Mouse (Mus musculus) ES-E14 (cell line): ENCODE results near the gene Diras1. TPM values are rescaled to one million over a fixed set of nuclear protein-coding genes. Genes with fewer than 3 reads are reported as not detected.

Source experiments
- DNase-seq: peaks from one replicate; pipeline ENCODE4 v3.0.0-alpha.2; 2013; ENCODE audit warnings: low read depth, low spot score
- H3K27ac ChIP-seq: 2 replicates; pipeline ENCODE4 v1.5.1; 2012; ENCODE audit warnings: low read depth, mild to moderate bottlenecking, low read length, moderate library complexity, mixed read lengths; ENCODE audit not compliant: poor library complexity, insufficient read depth, severe bottlenecking
- H3K36me3 ChIP-seq: 2 replicates; pipeline ENCODE4 v1.6.1; 2012; ENCODE audit warnings: mild to moderate bottlenecking, low read length, moderate library complexity, mixed read lengths; ENCODE audit not compliant: control insufficient read depth, poor library complexity, insufficient read depth, severe bottlenecking
- H3K4me1 ChIP-seq, 2 experiments: fragments of 150-350 bp in 1 of 2; sonication (generic) in 1 of 2; 2 replicates each; pipeline ENCODE4 v1.6.1; 2012; ENCODE audit warnings: low read length in 2 of 2, mild to moderate bottlenecking in 1 of 2, mixed read lengths in 1 of 2; ENCODE audit not compliant: control insufficient read depth in 2 of 2, insufficient read depth in 2 of 2, poor library complexity in 1 of 2
- H3K4me3 ChIP-seq, 2 experiments: fragments of 150-350 bp in 1 of 2; sonication (generic) in 1 of 2; 2 replicates each; pipeline ENCODE4 v1.5.1; 2012; ENCODE audit warnings: low read length in 2 of 2, low read depth in 1 of 2, mild to moderate bottlenecking in 1 of 2, mixed read lengths in 1 of 2; ENCODE audit not compliant: insufficient read depth in 1 of 2, poor library complexity in 1 of 2, severe bottlenecking in 1 of 2
- H3K9ac ChIP-seq: 2 replicates; pipeline ENCODE4 v1.6.1; 2012; ENCODE audit warnings: low read depth, mild to moderate bottlenecking, low read length, mixed read lengths; ENCODE audit not compliant: poor library complexity, insufficient read depth, severe bottlenecking
- H3K9me3 ChIP-seq: fragments of 150-350 bp; sonication (generic); 2 replicates; pipeline ENCODE4 v1.6.1; 2012; ENCODE audit warnings: low read depth, mild to moderate bottlenecking, low read length; ENCODE audit not compliant: control insufficient read depth, insufficient read depth
- CHD2 ChIP-seq: IDR thresholded peaks from 2 replicates; pipeline ENCODE4 v1.6.1; 2014; ENCODE audit warnings: mild to moderate bottlenecking, low read depth, low read length, inconsistent platforms
- HCFC1 ChIP-seq: IDR thresholded peaks from 2 replicates; pipeline ENCODE4 v1.6.1; 2012; ENCODE audit warnings: low read length, inconsistent platforms, borderline replicate concordance; ENCODE audit not compliant: insufficient read depth
- MAFK ChIP-seq: IDR thresholded peaks from 2 replicates; pipeline ENCODE4 v1.6.1; 2014; ENCODE audit warnings: mild to moderate bottlenecking, low read depth, low read length, inconsistent platforms; ENCODE audit not compliant: insufficient read depth
- ZC3H11A ChIP-seq: IDR thresholded peaks from 2 replicates; pipeline ENCODE4 v1.6.1; 2012; ENCODE audit warnings: low read depth, mild to moderate bottlenecking, inconsistent platforms, low read length, borderline replicate concordance
- ZNF384 ChIP-seq: IDR thresholded peaks from 2 replicates; pipeline ENCODE4 v1.6.1; 2012; ENCODE audit warnings: low read depth, low read length, inconsistent platforms
- in situ Hi-C, 2 experiments: fragments of 600-800 bp; cut with MboI; formaldehyde crosslinking; loops; one replicate each; pipeline ENCODE4 v1.15.1; 2025; ENCODE audit warnings: low sequenced_read_pairs in 2 of 2, inconsistent platforms in 1 of 2; ENCODE audit not compliant: unreplicated experiment in 2 of 2
- total RNA-seq: library from RNA; depleted of rRNA; stranded (reverse); fragments of 300-350 nt; gene quantifications from 2 replicates; pipeline ENCODE4 v1.2.3, GENCODE M21; 2012

Diras1 gene
- total RNA-seq, 1 experiment = 1.1 TPM

- in situ Hi-C loops = no loop called here
- TF ChIP-seq MAFK (no peak), HCFC1 (peak; percentile 87), ZC3H11A (0 out of 2 replicates have a peak, but pooled peaks have one; percentile 6), ZNF384 (no peak), CHD2 (peak; percentile 98)
- no peak within 1 kb of the TSS for H3K27ac ChIP-seq
Observed at GRCm38 (mm10) chr10:81036988-81037580, 11.6 kb upstream of the Diras1 start, which contains the start of gene Slc39a3. Slc39a3 (minus strand) TSS chr10:81037426.

GRCm38 (mm10) chr10:81036251-81036650 lies 10.8 kb upstream of the Diras1 start:
- no peaks in the 10 kb centered on the region for H3K9me3 ChIP-seq
- no peak overlapping the region for H3K27ac ChIP-seq
- TF ChIP-seq ZC3H11A = no peak
- TF ChIP-seq HCFC1 = no peak
- TF ChIP-seq ZNF384 = no peak
- no peak for TF ChIP-seq CHD2
- TF ChIP-seq MAFK = no peak
- H3K4me3 ChIP-seq = no peak overlapping the region
- no peaks in the 10 kb centered on the region for H3K36me3 ChIP-seq
- no peak for DNase-seq
- no peaks in the 10 kb centered on the region; a peak in 1 of 4 replicates for H3K4me1 ChIP-seq
- no peak overlapping the region for H3K9ac ChIP-seq
- in situ Hi-C loops = no loop called here

More at GRCm38 (mm10) chr10:81036988-81037580, 11.6 kb upstream of the Diras1 start, which contains the start of gene Slc39a3:
- Histone ChIP-seq H3K4me3 (peak within 1 kb of the TSS; percentile 71 to 72), H3K9ac (peak within 1 kb of the TSS; percentile 75), H3K9me3 (no peaks in the 10 kb centered on the region), H3K36me3 (no peaks in the 10 kb centered on the region), H3K4me1 (no peaks in the 10 kb centered on the region)
- peak; percentile 100 for DNase-seq

GRCm38 (mm10) chr10:81033586-81033985 lies 8.1 kb upstream of the Diras1 start:
- Histone ChIP-seq H3K4me1 (peaks cover 0 to 2% of the 10 kb centered on the region in 2 experiments; a peak in 1 of 4 replicates), H3K9ac (no peak overlapping the region), H3K4me3 (no peak overlapping the region), H3K36me3 (no peaks in the 10 kb centered on the region), H3K27ac (no peak overlapping the region), H3K9me3 (no peaks in the 10 kb centered on the region)
- in situ Hi-C loops = no loop called here
- DNase-seq = no peak
- TF ChIP-seq ZC3H11A (no peak), MAFK (no peak), ZNF384 (no peak), HCFC1 (no peak), CHD2 (no peak)

- no peak overlapping the region for H3K4me3 ChIP-seq
- H3K4me1 ChIP-seq = peaks cover 0 to 6% of the 10 kb centered on the region in 2 experiments; a peak in 1 of 4 replicates
- no peak for TF ChIP-seq CHD2
- in situ Hi-C loops = no loop called here
- no peaks in the 10 kb centered on the region for H3K36me3 ChIP-seq
- H3K9ac ChIP-seq = no peak overlapping the region
- no peak for DNase-seq
- H3K9me3 ChIP-seq = no peaks in the 10 kb centered on the region
- H3K27ac ChIP-seq = no peak overlapping the region
Observed at GRCm38 (mm10) chr10:81029031-81029430, 3.6 kb upstream of the Diras1 start.
